Mouse (Mus musculus) bone marrow, adult 2 months (tissue): ENCODE measurements around the gene Utp14b. TPM values are rescaled to one million over a fixed set of nuclear protein-coding genes. Genes with fewer than 3 reads are reported as not detected.

ENCODE experiments used
- H3K27ac ChIP-seq: fragments of 200-500 bp; 2 replicates; pipeline ENCODE4 v1.5.1; 2012; ENCODE audit warnings: low read depth, mild to moderate bottlenecking, control low read depth, inconsistent platforms, low read length; ENCODE audit not compliant: control insufficient read depth, poor library complexity, insufficient read depth
- H3K4me1 ChIP-seq: fragments of 200-500 bp; 2 replicates; pipeline ENCODE4 v1.6.1; 2011; ENCODE audit warnings: low read length; ENCODE audit not compliant: control insufficient read depth, insufficient read depth
- H3K4me3 ChIP-seq: fragments of 200-500 bp; replicated peaks from 2 replicates; pipeline ENCODE3; 2011; ENCODE audit warnings: mild to moderate bottlenecking, low read depth, low read length, control low read depth; ENCODE audit not compliant: control insufficient read depth
- CTCF ChIP-seq: fragments of 200-500 bp; IDR thresholded peaks from 2 replicates; pipeline ENCODE4 v1.5.1; 2011; ENCODE audit warnings: low read length, control low read depth; ENCODE audit not compliant: control insufficient read depth, insufficient read depth
- POLR2A ChIP-seq: fragments of 200-500 bp; IDR thresholded peaks from 2 replicates; pipeline ENCODE4 v1.6.1; 2011; ENCODE audit warnings: low read depth, mild to moderate bottlenecking, control low read depth, low read length, borderline replicate concordance; ENCODE audit not compliant: control insufficient read depth
- WGBS: fragments of 180-500 bp; shearing (Covaris S2); methylation state at CpG from one replicate; pipeline ENCODE4 v1.1.7; 2018; 5-methylcytosine and 5-hydroxymethylcytosine counted together
- polyA plus RNA-seq: library from polyadenylated mRNA; stranded (reverse); fragments of >200 nt; gene quantifications from 2 replicates; pipeline ENCODE4 v1.2.4, GENCODE M21; 2011; ENCODE audit warnings: low replicate concordance; ENCODE audit not compliant: missing spikeins, insufficient read depth, insufficient read length

Gene Utp14b
- polyA plus RNA-seq, 1 experiment: 3.8 TPM

- Histone ChIP-seq H3K4me3 (no peak overlapping the region), H3K4me1 (no peaks in the 10 kb centered on the region), H3K27ac (no peak overlapping the region)
- 47% methylated on average over 5 of the region's 5 CpGs for WGBS
- TF ChIP-seq CTCF (no peak), POLR2A (no peak)
Observed at GRCm38 (mm10) chr1:78710613-78711329, 52.9 kb downstream of the Utp14b start.

Other genes with a start within 250 kb of the Utp14b start
- gene Farsb, start 169.1 kb upstream of the Utp14b start, polyA plus RNA-seq: 28.1 and 48.6 TPM in 2 replicates
- gene Mogat1, start 147.0 kb upstream of the Utp14b start, polyA plus RNA-seq: not detected in 2 replicates
- not detected in 2 replicates for gene BC035947, start 145.9 kb upstream of the Utp14b start, polyA plus RNA-seq
- gene Acsl3, start 213 bp upstream of the Utp14b start, polyA plus RNA-seq: 1.5 and 4.2 TPM in 2 replicates
- gene Kcne4, start 158.7 kb downstream of the Utp14b start, polyA plus RNA-seq: not detected in 2 replicates